Mouse (Mus musculus): ENCODE data around the gene Sept5. TPM values are rescaled to one million over a fixed set of nuclear protein-coding genes. Genes with fewer than 3 reads are reported as not detected.

The Sept5 gene
- polyA plus RNA-seq, 1 experiment from 2014 or later = 212 TPM

DNA sequence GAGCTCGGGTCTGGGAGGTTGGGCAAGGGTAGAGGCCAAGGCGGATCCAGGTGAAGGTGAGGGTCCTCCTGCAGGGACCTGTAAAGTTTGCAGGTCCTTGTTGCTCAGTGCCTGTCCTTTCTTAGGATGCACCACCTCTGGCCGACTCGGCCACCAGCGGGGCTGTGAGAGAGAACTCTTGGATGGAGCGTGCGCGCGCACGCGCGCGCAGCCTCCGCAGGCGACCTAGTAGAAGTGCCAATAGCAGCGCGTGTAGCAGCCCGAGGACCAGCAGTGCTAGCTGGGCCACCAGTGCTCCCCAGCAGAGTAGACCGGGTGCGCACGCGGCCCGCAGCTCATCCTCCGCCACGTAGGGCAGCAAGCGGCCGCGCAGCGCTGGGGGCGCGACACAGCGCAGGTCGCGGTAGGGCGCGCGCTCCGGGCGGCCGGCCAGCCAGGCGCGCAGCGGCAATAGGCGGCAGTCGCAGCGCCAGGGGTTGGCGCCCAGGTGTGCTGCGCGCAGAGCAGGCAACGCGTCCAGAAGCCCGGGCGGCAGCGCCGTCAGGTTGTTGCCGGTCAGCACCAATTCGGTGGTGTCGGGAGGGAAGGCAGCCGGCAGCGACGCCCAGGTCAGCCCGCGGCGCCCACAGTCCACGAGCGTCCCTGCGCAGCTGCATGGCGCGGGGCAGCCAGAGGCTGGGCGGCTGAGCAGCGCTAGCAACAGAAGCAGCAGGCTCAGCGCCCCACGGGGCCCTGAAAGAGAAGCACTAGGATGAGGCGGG is 9.0 kb downstream of the Sept5 start:
- Histone ChIP-seq H3K4me1 (replicated peaks) (peaks cover 28% of the 10 kb centered on the region), H3K4me2 (peak overlapping the region; percentile 72), H3K27me3 (peaks cover 87% of the 10 kb centered on the region), H3K9ac (peak overlapping the region; percentile 26), H3K4me3 (peak overlapping the region; percentile 33), H3K36me3 (peaks cover 32% of the 10 kb centered on the region), H3K9me3 (no peaks in the 10 kb centered on the region), H3K27ac (replicated peaks) (no peak overlapping the region)
- WGBS = 3% methylated on average over 74 of the region's 74 CpGs
- ATAC-seq (ENCODE audit: low FRiP score, low read depth) = peak; percentile 13; the same call in 1 of the 2 replicates

DNA sequence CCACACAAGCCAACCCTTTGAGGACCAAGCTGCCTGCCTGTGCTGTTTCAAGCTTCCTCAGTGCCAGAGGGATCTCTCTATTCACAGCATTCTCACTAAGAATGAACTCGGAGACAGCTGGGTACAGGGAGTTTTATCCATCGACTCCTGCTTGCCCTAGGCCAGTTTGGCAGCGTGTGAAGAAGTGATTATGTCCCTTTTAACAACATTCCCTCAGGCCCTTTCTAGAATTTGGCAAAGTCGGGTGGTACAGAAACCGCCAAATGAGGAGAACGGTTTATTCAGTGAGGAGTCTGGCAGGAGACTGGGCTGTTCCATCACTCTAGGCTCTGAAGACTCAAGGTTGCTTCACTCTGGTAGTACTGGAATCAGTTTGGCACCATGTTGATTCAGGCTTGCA is 9.6 kb downstream of the Sept5 start:
- H3K4me2 ChIP-seq = peak overlapping the region; percentile 72
- peaks cover 22% of the 10 kb centered on the region for H3K4me1 ChIP-seq (replicated peaks)
- no peak overlapping the region for H3K9ac ChIP-seq
- ATAC-seq (ENCODE audit: low FRiP score, low read depth) = no peak
- WGBS = 30% methylated on average over 6 of the region's 6 CpGs
- H3K27ac ChIP-seq (replicated peaks) = no peak overlapping the region
- peak overlapping the region; percentile 33; the same call in 1 of the 2 replicates for H3K4me3 ChIP-seq
- no peaks in the 10 kb centered on the region for H3K9me3 ChIP-seq
- H3K36me3 ChIP-seq = peaks cover 32% of the 10 kb centered on the region
- peaks cover 81% of the 10 kb centered on the region for H3K27me3 ChIP-seq

DNA sequence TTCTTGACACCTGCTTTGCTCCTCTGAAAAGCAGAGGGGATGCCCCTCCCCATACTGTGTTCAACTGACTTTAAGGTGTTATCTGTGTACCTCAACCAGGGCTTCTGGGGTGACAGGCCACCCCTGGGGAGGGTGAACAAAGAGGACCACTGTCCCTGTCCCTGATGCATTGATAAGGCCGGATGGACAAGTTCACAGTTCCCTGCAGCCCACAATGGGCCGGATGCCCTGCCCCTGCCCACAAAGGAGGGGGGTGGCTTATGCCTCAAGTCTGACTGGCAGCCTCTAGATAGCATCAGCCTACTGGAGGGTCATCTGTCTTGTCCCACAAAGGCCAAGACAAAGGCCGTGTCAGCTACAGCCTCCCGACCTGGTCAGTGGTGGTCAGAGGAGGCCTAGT is 10.6 kb downstream of the Sept5 start:
- H3K27me3 ChIP-seq = peaks cover 70% of the 10 kb centered on the region

DNA sequence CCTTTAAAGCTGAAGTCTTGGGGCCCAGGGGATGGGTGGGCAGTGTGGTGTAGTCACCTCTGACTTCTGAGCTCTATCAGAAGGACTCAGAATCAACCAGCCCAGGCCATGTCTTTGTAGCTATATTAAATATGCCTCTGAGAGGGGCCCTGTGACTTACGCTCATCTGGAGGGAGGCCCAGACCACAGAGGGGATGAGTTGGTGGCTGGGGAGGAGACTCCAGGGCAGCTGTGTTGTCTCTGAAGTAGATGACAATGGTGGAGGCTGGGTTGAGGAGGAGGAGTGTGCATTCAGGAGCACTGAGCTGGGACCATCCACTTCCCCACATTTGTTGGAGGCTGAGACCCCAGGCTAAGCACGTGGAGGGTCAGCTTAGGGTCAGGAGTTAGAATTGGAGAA is 11.5 kb downstream of the Sept5 start:
- Histone ChIP-seq H3K4me2 (no peak overlapping the region), H3K4me3 (no peak overlapping the region), H3K9me3 (no peaks in the 10 kb centered on the region), H3K4me1 (replicated peaks) (peaks cover 22% of the 10 kb centered on the region), H3K9ac (no peak overlapping the region), H3K27me3 (peaks cover 62% of the 10 kb centered on the region), H3K27ac (replicated peaks) (no peak overlapping the region), H3K36me3 (peaks cover 13% of the 10 kb centered on the region)
- 46% methylated on average over 2 of the region's 2 CpGs for WGBS
- ATAC-seq (ENCODE audit: low FRiP score, low read depth) = no peak

More for the DNA sequence above, 10.6 kb downstream of the Sept5 start:
- H3K4me2 ChIP-seq = no peak overlapping the region
- no peaks in the 10 kb centered on the region for H3K9me3 ChIP-seq
- peaks cover 22% of the 10 kb centered on the region for H3K4me1 ChIP-seq (replicated peaks)
- H3K36me3 ChIP-seq = peaks cover 22% of the 10 kb centered on the region
- no peak overlapping the region for H3K4me3 ChIP-seq
- H3K9ac ChIP-seq = no peak overlapping the region
- 24% methylated on average over 4 of the region's 4 CpGs for WGBS
- no peak for ATAC-seq (ENCODE audit: low FRiP score, low read depth)
- H3K27ac ChIP-seq (replicated peaks) = no peak overlapping the region

DNA sequence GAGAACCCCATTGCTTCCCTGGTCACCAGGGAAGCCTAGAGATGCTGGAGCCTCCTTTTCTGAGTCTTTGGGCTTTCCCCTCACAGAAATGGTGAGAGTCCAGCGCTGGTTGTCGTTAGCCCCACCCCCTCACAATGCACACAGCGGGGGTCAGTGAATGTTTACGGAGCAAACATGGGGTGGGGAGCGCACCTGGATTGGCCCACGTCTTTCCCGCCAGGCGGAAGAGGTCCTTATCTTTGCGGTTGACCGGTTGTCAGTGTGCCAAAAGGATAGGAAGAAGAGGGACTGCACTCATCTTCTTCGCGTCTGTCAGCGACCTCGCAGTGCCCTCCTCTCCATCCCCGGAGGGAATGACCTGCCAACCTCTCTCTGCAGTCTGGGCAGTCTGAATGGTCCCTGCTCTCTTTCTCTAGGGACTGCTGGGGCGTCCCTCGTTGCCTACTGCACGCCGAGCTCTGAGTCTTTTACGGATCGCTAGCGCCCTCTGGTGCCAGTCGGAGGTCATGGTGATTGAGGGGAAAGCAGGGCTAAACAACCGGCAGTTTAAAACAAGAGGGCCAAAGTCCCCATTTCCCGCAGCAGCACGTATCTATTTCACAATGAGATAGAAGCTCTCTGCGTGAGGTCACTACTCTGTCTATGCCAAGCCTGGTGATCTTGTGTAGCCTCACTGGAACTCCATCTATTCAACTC is 12.2 kb downstream of the Sept5 start:
- Histone ChIP-seq H3K4me1 (replicated peaks) (peaks cover 22% of the 10 kb centered on the region), H3K4me3 (peak overlapping the region; percentile 27), H3K9me3 (no peaks in the 10 kb centered on the region), H3K36me3 (peaks cover 6% of the 10 kb centered on the region), H3K9ac (peak overlapping the region; percentile 14; the same call in 1 of the 2 replicates), H3K4me2 (peak overlapping the region; percentile 58), H3K27ac (replicated peaks) (no peak overlapping the region), H3K27me3 (peaks cover 54% of the 10 kb centered on the region)
- WGBS = 2% methylated on average over 27 of the region's 27 CpGs
- peak; percentile 61 for ATAC-seq (ENCODE audit: low FRiP score, low read depth)

DNA sequence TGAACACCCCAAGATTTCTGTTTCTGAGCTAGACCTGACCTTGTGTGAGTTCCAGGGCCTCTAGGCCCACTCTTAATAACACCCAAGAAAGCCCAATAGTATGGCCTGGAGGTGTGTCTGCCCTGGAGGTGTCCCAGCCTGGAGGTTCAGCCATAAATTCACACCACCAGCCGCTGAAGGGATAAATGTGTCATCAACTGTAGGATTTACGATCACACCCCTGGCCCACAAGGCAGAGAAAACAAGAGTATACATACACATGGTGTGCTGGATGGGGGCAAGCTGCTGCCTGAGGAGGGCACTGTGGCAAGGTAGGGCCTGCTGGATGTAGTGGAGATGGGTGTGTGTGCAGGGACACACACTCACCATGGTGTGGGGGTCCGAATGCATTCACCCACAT is 16.5 kb downstream of the Sept5 start:
- ATAC-seq (ENCODE audit: low FRiP score, low read depth) = no peak
- Histone ChIP-seq H3K9ac (no peak overlapping the region), H3K4me2 (no peak overlapping the region), H3K27me3 (peaks cover 23% of the 10 kb centered on the region), H3K4me1 (replicated peaks) (peaks cover 8% of the 10 kb centered on the region; the same call in 1 of the 2 replicates), H3K9me3 (no peaks in the 10 kb centered on the region), H3K4me3 (no peak overlapping the region), H3K36me3 (no peaks in the 10 kb centered on the region), H3K27ac (replicated peaks) (no peak overlapping the region)
- WGBS = 90% methylated on average over 3 of the region's 3 CpGs

DNA sequence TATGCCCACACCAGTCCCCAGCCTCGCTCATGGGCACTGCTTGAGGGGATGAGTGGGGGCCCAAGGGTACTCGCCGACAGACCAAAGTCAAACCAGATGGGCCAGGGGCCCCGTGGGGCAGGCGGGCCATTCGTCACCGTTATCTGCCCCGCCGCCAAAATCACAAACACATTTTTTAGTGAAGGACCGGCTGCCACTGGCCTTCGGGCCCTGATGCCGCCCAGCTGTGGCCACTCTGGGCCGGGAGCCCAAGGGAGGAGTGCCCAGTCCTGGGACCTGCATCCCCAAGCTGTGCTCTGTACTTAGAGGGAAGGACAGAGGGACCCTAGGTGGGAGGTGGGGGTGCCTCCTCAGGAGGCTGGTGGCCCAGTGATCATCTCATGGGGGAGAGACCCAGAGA is 18.0 kb downstream of the Sept5 start:
- Histone ChIP-seq H3K4me2 (no peak overlapping the region), H3K27ac (replicated peaks) (no peak overlapping the region), H3K4me1 (replicated peaks) (no peaks in the 10 kb centered on the region), H3K36me3 (no peaks in the 10 kb centered on the region), H3K27me3 (peaks cover 17% of the 10 kb centered on the region), H3K9me3 (no peaks in the 10 kb centered on the region), H3K4me3 (no peak overlapping the region), H3K9ac (no peak overlapping the region)
- WGBS = 45% methylated on average over 13 of the region's 13 CpGs
- no peak for ATAC-seq (ENCODE audit: low FRiP score, low read depth)

DNA sequence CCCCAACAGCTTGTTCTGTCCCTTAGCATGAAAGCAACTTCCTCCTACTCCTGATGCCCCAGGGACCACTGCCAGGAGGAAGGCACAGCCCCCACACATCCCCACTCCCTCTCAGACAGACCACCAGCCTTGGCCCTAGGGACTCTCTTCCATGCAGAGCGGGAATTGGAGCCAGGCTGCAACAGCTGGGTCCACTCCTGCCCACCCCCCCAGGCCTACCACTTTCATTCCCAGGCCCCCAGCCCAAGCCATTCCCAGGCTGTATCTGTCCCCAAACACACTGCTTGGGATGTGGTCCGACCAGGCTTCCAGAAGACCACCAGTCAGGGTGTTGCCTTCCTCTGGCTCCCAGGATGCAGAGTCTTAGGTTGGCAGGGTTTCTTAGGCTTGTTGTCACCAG is 20.7 kb downstream of the Sept5 start:
- Histone ChIP-seq H3K9me3 (no peaks in the 10 kb centered on the region), H3K27me3 (peaks cover 12% of the 10 kb centered on the region; the same call in 1 of the 2 replicates), H3K4me1 (replicated peaks) (no peaks in the 10 kb centered on the region), H3K9ac (no peak overlapping the region), H3K4me2 (no peak overlapping the region), H3K4me3 (no peak overlapping the region), H3K36me3 (no peaks in the 10 kb centered on the region), H3K27ac (replicated peaks) (no peak overlapping the region)
- WGBS = 65% methylated on average over 2 of the region's 2 CpGs
- no peak for ATAC-seq (ENCODE audit: low FRiP score, low read depth)

DNA sequence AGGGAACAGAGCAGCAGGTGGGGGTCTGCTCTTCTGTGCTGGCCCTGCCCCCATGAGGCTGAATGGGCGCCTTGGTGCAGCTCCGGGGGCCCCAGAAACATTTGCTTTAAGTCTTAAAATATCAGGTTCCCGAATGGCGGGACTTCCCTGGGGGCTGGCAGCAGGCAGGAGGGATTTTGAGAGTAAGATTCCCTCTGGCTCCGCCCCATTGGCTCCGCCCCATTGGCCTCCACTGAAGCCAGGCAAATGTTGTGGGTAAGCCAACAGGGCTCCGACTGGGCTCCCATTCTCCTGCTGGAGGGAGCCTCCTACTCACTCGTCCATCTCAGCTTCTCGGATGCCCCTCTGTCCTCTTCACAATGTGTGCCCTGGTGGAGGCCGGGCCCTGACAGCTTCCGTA is 21.5 kb downstream of the Sept5 start:
- Histone ChIP-seq H3K27me3 (peaks cover 12% of the 10 kb centered on the region; the same call in 1 of the 2 replicates), H3K4me1 (replicated peaks) (no peaks in the 10 kb centered on the region), H3K36me3 (no peaks in the 10 kb centered on the region), H3K27ac (replicated peaks) (no peak overlapping the region), H3K4me3 (no peak overlapping the region), H3K9ac (no peak overlapping the region), H3K9me3 (no peaks in the 10 kb centered on the region), H3K4me2 (no peak overlapping the region)
- ATAC-seq (ENCODE audit: low FRiP score, low read depth) = no peak
- WGBS = 7% methylated on average over 11 of the region's 11 CpGs

DNA sequence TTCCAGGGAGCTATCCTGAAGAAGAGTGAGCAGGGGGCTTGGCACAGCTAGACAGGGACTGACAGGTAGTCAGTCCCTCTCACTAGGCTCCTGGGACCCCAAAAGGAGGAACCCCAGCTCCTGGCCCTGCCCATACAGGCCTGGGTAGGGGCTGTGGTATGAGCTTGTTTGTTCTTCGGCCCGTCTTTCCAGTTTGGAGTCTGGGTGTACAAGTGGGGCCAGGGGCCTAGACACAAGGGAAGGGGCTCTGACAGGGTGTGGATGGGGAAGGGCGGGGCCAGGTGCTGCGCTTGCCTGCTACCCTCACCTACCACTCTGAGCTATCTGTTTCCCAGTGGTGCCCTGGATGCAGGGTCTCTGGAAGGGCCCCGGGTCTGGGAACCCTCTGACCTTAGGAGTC is 24.0 kb downstream of the Sept5 start:
- H3K4me3 ChIP-seq = no peak overlapping the region
- H3K9me3 ChIP-seq = no peaks in the 10 kb centered on the region
- H3K36me3 ChIP-seq = no peaks in the 10 kb centered on the region
- H3K4me2 ChIP-seq = no peak overlapping the region
- no peak overlapping the region for H3K9ac ChIP-seq
- H3K27ac ChIP-seq (replicated peaks) = no peak overlapping the region
- 0 out of 2 replicates have a peak, but pooled peaks cover 4% of the 10 kb centered on the region for H3K4me1 ChIP-seq (replicated peaks)
- ATAC-seq (ENCODE audit: low FRiP score, low read depth) = no peak
- WGBS = 77% methylated on average over 5 of the region's 5 CpGs
- H3K27me3 ChIP-seq = peaks cover 12% of the 10 kb centered on the region; the same call in 1 of the 2 replicates

DNA sequence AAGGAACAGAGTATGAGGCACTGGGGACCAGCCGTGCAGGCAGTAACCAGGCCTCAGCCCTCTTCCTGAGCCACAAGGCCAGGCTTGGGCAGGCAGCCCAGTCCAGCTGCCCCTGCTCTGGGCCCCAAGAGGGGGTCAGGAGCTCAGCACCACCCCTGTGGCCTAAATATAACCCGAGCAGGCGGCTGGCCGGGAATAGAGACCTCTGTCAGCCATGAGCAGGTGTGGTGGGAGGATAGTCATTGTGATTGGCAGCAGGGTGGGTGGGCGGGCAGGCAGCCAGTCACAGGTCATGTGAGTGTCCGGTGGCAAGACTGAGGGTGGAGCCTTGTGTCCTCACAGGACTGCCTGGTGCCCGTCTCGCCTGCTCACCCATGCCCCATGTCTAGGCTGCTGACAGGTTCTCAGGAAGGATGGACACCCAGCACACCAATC is 25.5 kb downstream of the Sept5 start:
- Histone ChIP-seq H3K27me3 (peaks cover 6% of the 10 kb centered on the region; the same call in 1 of the 2 replicates), H3K27ac (replicated peaks) (no peak overlapping the region), H3K9ac (no peak overlapping the region), H3K4me2 (no peak overlapping the region), H3K4me1 (replicated peaks) (0 out of 2 replicates have a peak, but pooled peaks cover 4% of the 10 kb centered on the region), H3K9me3 (no peaks in the 10 kb centered on the region), H3K4me3 (no peak overlapping the region), H3K36me3 (no peaks in the 10 kb centered on the region)
- ATAC-seq (ENCODE audit: low FRiP score, low read depth) = no peak
- 62% methylated on average over 8 of the region's 8 CpGs for WGBS

DNA sequence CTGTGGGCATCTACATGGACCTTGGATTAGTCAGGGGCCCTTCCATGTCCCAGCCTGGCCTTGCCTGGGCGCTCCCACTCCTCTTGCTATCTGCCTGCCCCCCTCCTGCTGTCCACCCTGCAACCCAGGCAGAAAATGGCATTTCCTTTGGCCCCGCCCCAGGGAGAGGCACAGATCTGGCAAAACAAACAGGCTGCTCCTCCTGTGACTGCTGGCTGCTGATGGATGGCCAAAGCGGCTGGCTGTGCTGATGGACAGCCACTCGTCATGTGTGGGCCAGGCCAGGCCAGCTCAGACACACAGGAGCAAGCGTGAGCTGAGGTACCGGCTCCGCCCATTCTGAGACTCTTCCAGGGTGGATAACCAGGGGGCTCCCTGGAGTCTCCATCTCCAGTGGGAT is 28.3 kb downstream of the Sept5 start:
- Histone ChIP-seq H3K4me3 (no peak overlapping the region), H3K4me2 (no peak overlapping the region), H3K27me3 (0 out of 2 replicates have a peak, but pooled peaks cover 3% of the 10 kb centered on the region), H3K27ac (replicated peaks) (no peak overlapping the region), H3K9me3 (no peaks in the 10 kb centered on the region), H3K36me3 (no peaks in the 10 kb centered on the region), H3K4me1 (replicated peaks) (0 out of 2 replicates have a peak, but pooled peaks cover 4% of the 10 kb centered on the region), H3K9ac (no peak overlapping the region)
- no peak for ATAC-seq (ENCODE audit: low FRiP score, low read depth)
- whole genome bisulfite sequencing = 70% methylated on average over 7 of the region's 7 CpGs

Data from hindbrain, embryonic 15.5 days (tissue).